Mouse (Mus musculus): ENCODE data around the gene Eif5a. TPM values are rescaled to one million over a fixed set of nuclear protein-coding genes. Genes with fewer than 3 reads are reported as not detected.

Eif5a gene
- polyA plus RNA-seq, 1 experiment = 230 TPM

DNA sequence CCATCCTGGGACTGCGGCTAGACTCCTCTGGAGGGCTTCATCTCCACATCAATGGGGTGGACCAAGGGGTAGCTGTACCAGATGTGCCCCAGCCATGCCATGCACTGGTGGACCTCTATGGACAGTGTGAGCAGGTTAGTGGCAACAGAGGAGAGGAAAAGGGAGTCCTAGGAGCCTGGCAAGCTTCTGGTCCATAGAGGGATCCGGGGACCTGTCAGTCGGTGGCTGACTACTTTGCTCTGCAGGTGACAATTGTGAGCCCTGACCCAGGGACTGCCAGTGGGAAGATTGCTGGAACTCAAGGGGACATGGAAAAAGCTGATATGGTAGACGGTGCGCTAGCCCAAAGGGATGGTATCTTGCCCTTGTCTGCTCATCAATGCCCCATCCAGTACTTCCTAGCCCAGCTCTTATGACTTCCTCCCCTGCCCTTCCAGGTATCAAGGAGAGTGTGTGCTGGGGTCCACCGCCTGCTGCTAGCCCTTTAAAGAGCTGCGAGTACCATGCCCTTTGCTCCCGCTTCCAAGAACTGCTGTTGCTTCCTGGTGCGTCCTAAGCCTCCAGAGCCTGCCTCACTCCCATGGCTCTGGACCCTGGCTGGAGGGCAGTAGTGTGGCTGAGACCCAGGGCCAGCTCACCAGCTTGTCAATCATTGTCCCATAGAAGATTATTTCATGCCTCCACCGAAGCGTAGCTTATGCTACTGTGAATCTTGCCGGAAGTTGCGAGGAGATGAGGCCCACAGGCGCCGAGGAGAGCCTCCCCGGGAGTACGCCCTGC lies 10.8 kb downstream of the Eif5a start:
- Histone ChIP-seq H3K4me1 (ENCODE audit: control insufficient read depth, insufficient read depth, insufficient read length, low read length) (peaks cover 9% of the 10 kb centered on the region), H3K36me3 (ENCODE audit: control insufficient read depth, insufficient read depth, low read length) (peaks cover 70% of the 10 kb centered on the region), H3K27ac (ENCODE audit: insufficient read depth, low read depth, low read length) (peak overlapping the region; percentile 52; the same call in 1 of the 2 replicates), H3K4me3 (ENCODE audit: low read depth, low read length) (peak overlapping the region; percentile 45), H3K27me3 (ENCODE audit: control insufficient read depth, insufficient read depth, low read length) (no peaks in the 10 kb centered on the region)
- no peak for TF ChIP-seq CTCF (IDR thresholded peaks at IDR 0.05; ENCODE audit: extremely low read depth, insufficient read length, insufficient replicate concordance, low read depth, low read length)
- WGBS = 77% methylated on average over 17 of the region's 17 CpGs

DNA sequence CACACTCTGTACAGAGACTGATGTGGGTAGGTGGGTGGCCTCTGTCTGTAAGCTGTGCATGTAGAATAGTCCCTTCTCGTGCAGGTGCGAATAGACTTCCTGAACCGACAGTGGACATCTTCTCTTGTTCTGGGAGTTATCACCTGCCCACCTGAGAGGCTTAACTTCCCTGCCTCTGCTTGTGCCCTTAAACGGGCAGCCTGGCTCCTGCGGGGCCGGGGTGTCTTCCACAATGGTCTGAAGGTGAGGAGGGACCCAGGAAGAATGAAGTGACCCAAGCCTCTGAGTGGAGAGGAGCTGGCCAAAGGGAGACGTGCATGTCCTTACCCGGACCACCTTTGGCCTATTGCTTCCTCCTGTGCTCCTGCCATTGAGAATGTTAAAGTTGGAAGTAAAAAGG lies 11.6 kb downstream of the Eif5a start:
- Histone ChIP-seq H3K36me3 (ENCODE audit: control insufficient read depth, insufficient read depth, low read length) (peaks cover 72% of the 10 kb centered on the region), H3K27ac (ENCODE audit: insufficient read depth, low read depth, low read length) (no peak overlapping the region), H3K4me3 (ENCODE audit: low read depth, low read length) (no peak overlapping the region), H3K4me1 (ENCODE audit: control insufficient read depth, insufficient read depth, insufficient read length, low read length) (peaks cover 9% of the 10 kb centered on the region), H3K27me3 (ENCODE audit: control insufficient read depth, insufficient read depth, low read length) (no peaks in the 10 kb centered on the region)
- no peak for TF ChIP-seq POLR2A (IDR thresholded peaks at IDR 0.05; ENCODE audit: low read depth, low read length)
- no peak for TF ChIP-seq CTCF (IDR thresholded peaks at IDR 0.05; ENCODE audit: extremely low read depth, insufficient read length, insufficient replicate concordance, low read depth, low read length)
- WGBS = 89% methylated on average over 8 of the region's 8 CpGs

DNA sequence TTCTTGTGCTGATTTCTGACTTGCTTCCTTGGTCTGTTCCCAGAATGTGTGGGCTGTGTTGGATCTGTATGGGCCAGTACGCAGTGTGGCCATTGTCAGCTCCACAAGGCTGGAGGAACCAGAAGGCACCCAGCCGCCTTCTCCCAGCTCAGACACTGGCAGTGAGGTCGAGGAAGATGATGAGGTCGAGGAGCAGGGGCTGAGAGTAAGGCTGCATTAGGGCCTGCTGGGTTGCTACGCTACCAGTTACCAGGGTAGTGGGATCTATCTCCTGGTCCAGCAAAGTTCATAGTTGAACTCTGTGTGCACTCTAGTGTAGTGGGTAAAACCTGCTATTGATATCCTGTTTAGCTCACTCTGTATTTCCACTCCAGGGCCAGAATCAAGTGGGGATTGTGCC lies 12.6 kb downstream of the Eif5a start:
- Histone ChIP-seq H3K27ac (ENCODE audit: insufficient read depth, low read depth, low read length) (no peak overlapping the region), H3K4me1 (ENCODE audit: control insufficient read depth, insufficient read depth, insufficient read length, low read length) (peaks cover 3% of the 10 kb centered on the region; the same call in 1 of the 2 replicates), H3K4me3 (ENCODE audit: low read depth, low read length) (no peak overlapping the region), H3K36me3 (ENCODE audit: control insufficient read depth, insufficient read depth, low read length) (peaks cover 74% of the 10 kb centered on the region), H3K27me3 (ENCODE audit: control insufficient read depth, insufficient read depth, low read length) (no peaks in the 10 kb centered on the region)
- no peak for TF ChIP-seq POLR2A (IDR thresholded peaks at IDR 0.05; ENCODE audit: low read depth, low read length)
- TF ChIP-seq CTCF (IDR thresholded peaks at IDR 0.05; ENCODE audit: extremely low read depth, insufficient read length, insufficient replicate concordance, low read depth, low read length) = no peak
- 87% methylated on average over 5 of the region's 5 CpGs for WGBS

DNA sequence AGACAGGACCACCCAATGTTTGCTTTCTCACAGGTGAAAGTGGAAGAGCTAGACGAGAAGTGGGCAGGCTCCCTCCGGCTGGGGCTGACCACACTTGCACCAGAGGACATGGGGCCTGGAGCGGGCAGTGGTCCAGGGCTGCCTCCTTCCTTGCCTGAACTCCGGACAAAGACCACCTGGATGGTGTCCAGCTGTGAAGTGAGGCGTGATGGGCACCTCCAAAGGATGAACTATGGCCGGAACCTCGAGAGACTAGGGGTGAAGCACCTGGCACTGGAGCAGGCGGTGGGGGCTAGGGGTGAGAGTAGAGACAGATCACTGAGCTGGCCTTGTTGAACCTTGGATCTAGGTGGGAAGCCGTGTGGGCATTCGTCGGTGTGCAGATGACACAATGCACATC lies 13.1 kb downstream of the Eif5a start:
- H3K27ac ChIP-seq (ENCODE audit: insufficient read depth, low read depth, low read length) = no peak overlapping the region
- no peak overlapping the region for H3K4me3 ChIP-seq (ENCODE audit: low read depth, low read length)
- H3K36me3 ChIP-seq (ENCODE audit: control insufficient read depth, insufficient read depth, low read length) = peaks cover 79% of the 10 kb centered on the region
- 88% methylated on average over 11 of the region's 11 CpGs for WGBS
- peaks cover 3% of the 10 kb centered on the region; the same call in 1 of the 2 replicates for H3K4me1 ChIP-seq (ENCODE audit: control insufficient read depth, insufficient read depth, insufficient read length, low read length)
- TF ChIP-seq POLR2A (IDR thresholded peaks at IDR 0.05; ENCODE audit: low read depth, low read length) (no peak), CTCF (IDR thresholded peaks at IDR 0.05; ENCODE audit: extremely low read depth, insufficient read length, insufficient replicate concordance, low read depth, low read length) (no peak)
- no peaks in the 10 kb centered on the region for H3K27me3 ChIP-seq (ENCODE audit: control insufficient read depth, insufficient read depth, low read length)

DNA sequence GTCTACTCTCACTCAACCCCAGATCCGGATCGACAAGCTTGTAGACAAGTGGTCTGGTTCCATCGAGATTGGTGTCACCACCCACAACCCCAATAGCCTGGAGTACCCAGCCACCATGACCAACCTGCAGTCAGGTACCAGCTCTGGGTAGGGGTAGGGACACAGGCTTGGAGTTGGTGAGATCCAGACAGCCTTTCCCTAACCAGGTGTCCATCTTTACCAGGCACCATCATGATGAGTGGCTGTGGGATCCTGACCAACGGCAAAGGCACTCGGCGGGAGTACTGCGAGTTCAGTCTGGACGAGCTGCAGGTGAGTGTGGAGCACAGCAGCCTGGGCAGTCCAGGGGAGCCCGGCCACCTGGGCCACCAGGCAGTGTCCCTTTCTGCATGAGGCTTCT lies 17.4 kb downstream of the Eif5a start:
- Histone ChIP-seq H3K27ac (ENCODE audit: insufficient read depth, low read depth, low read length) (no peak overlapping the region), H3K27me3 (ENCODE audit: control insufficient read depth, insufficient read depth, low read length) (no peaks in the 10 kb centered on the region), H3K4me3 (ENCODE audit: low read depth, low read length) (no peak overlapping the region), H3K36me3 (ENCODE audit: control insufficient read depth, insufficient read depth, low read length) (peaks cover 50% of the 10 kb centered on the region), H3K4me1 (ENCODE audit: control insufficient read depth, insufficient read depth, insufficient read length, low read length) (peaks cover 13% of the 10 kb centered on the region)
- no peak for TF ChIP-seq CTCF (IDR thresholded peaks at IDR 0.05; ENCODE audit: extremely low read depth, insufficient read length, insufficient replicate concordance, low read depth, low read length)
- no peak for TF ChIP-seq POLR2A (IDR thresholded peaks at IDR 0.05; ENCODE audit: low read depth, low read length)
- 95% methylated on average over 9 of the region's 9 CpGs for WGBS

DNA sequence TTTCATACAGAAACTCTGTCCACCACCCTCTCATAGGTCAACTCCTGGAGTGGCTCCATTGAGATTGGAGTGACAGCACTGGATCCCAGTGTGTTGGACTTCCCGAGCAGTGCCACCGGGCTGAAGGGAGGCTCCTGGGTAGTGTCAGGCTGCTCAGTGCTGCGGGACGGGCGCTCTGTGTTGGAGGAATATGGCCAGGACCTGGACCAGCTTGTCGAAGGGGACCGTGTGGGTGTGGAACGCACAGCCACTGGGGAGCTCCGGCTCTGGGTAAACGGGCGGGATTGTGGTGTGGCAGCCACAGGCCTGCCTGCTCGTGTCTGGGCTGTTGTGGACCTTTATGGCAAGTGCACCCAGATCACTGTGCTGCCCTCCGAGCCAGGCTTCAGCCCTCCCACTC lies 18.8 kb downstream of the Eif5a start:
- TF ChIP-seq CTCF (IDR thresholded peaks at IDR 0.05; ENCODE audit: extremely low read depth, insufficient read length, insufficient replicate concordance, low read depth, low read length) (no peak), POLR2A (IDR thresholded peaks at IDR 0.05; ENCODE audit: low read depth, low read length) (no peak)
- Histone ChIP-seq H3K27me3 (ENCODE audit: control insufficient read depth, insufficient read depth, low read length) (no peaks in the 10 kb centered on the region), H3K4me3 (ENCODE audit: low read depth, low read length) (no peak overlapping the region), H3K4me1 (ENCODE audit: control insufficient read depth, insufficient read depth, insufficient read length, low read length) (peaks cover 13% of the 10 kb centered on the region), H3K27ac (ENCODE audit: insufficient read depth, low read depth, low read length) (no peak overlapping the region), H3K36me3 (ENCODE audit: control insufficient read depth, insufficient read depth, low read length) (peaks cover 38% of the 10 kb centered on the region)
- 81% methylated on average over 13 of the region's 13 CpGs for WGBS

DNA sequence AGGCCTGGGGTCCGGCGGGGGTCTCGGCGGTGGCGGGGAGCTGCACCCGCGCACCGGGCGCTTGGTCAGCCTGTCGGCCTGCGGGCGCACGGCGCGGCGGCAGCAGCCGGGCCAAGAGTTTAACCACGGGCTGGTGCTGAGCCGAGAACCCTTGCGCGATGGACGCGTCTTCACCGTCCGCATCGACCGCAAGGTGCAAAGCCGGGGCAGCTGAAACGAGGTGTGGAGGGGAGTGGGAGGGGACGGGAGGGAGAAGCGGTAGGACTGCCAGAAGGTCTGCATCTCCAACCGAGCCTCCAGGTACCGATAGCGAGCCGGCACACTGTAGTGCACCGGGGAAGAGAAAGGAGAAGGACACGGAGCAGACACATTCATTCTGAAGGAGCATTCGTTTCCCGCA lies 19.8 kb downstream of the Eif5a start:
- TF ChIP-seq CTCF (IDR thresholded peaks at IDR 0.05; ENCODE audit: extremely low read depth, insufficient read length, insufficient replicate concordance, low read depth, low read length) = no peak
- TF ChIP-seq POLR2A (IDR thresholded peaks at IDR 0.05; ENCODE audit: low read depth, low read length) = no peak
- WGBS = under 1% methylated on average over 35 of the region's 39 CpGs
- no peaks in the 10 kb centered on the region for H3K27me3 ChIP-seq (ENCODE audit: control insufficient read depth, insufficient read depth, low read length)
- peaks cover 13% of the 10 kb centered on the region for H3K4me1 ChIP-seq (ENCODE audit: control insufficient read depth, insufficient read depth, insufficient read length, low read length)
- H3K4me3 ChIP-seq (ENCODE audit: low read depth, low read length) = peak overlapping the region; percentile 87
- H3K27ac ChIP-seq (ENCODE audit: insufficient read depth, low read depth, low read length) = peak overlapping the region; percentile 41
- peaks cover 28% of the 10 kb centered on the region for H3K36me3 ChIP-seq (ENCODE audit: control insufficient read depth, insufficient read depth, low read length)

All from small intestine, adult 2 months (tissue).